Mouse (Mus musculus) heart, embryonic 15.5 days (tissue): ENCODE measurements around the gene Kif14. TPM values are rescaled to one million over a fixed set of nuclear protein-coding genes. Genes with fewer than 3 reads are reported as not detected.

Source experiments
- ATAC-seq: fragments of 200-750 bp; cut with Nextera tagmentation; replicated peaks from 2 replicates; pipeline ENCODE4 v1.8.0; 2017; ENCODE audit warnings: low read depth, moderate TSS enrichment; ENCODE audit not compliant: insufficient number of reproducible peaks, insufficient read depth, low FRiP score
- H3K27ac ChIP-seq: fragments of 300-500 bp; sonication (generic); 2 replicates; pipeline ENCODE4 v1.5.1; 2015; ENCODE audit warnings: mild to moderate bottlenecking, inconsistent platforms
- H3K27me3 ChIP-seq: fragments of 300-500 bp; sonication (generic); 2 replicates; pipeline ENCODE4 v1.6.1; 2015; ENCODE audit warnings: inconsistent platforms
- H3K36me3 ChIP-seq: fragments of 300-500 bp; sonication (generic); 2 replicates; pipeline ENCODE4 v1.6.1; 2015; ENCODE audit warnings: mild to moderate bottlenecking, inconsistent platforms
- H3K4me1 ChIP-seq: fragments of 300-500 bp; sonication (generic); replicated peaks from 2 replicates; pipeline ENCODE4 v1.6.1; 2015; ENCODE audit warnings: inconsistent platforms
- H3K4me2 ChIP-seq: fragments of 300-500 bp; sonication (generic); 2 replicates; pipeline ENCODE4 v1.6.1; 2015; ENCODE audit warnings: inconsistent platforms, mild to moderate bottlenecking, moderate library complexity
- H3K4me3 ChIP-seq: fragments of 300-500 bp; sonication (generic); 2 replicates; pipeline ENCODE4 v1.5.1; 2015; ENCODE audit warnings: mild to moderate bottlenecking, inconsistent platforms
- H3K9ac ChIP-seq: fragments of 300-500 bp; sonication (generic); 2 replicates; pipeline ENCODE4 v1.6.1; 2015; ENCODE audit warnings: mild to moderate bottlenecking, inconsistent platforms
- H3K9me3 ChIP-seq: fragments of 300-500 bp; sonication (generic); replicated peaks from 2 replicates; pipeline ENCODE4 v1.6.1; 2016; ENCODE audit warnings: inconsistent platforms
- WGBS: fragments of 180-500 bp; shearing (Covaris S2); methylation state at CpG from one replicate; pipeline ENCODE4 v1.1.7; 2015; ENCODE audit warnings: mixed read lengths; 5-methylcytosine and 5-hydroxymethylcytosine counted together
- polyA plus RNA-seq: library from polyadenylated mRNA; unstranded; fragments of >200 nt; fragmentation: Nextera tagmentation; extraction: Ambion mirVana; gene quantifications from 2 replicates; pipeline ENCODE4 v1.2.1, GENCODE M21; 2015

The Kif14 gene
- polyA plus RNA-seq, 1 experiment from 2014 or later: 2.8 TPM

- no peak for ATAC-seq
- Histone ChIP-seq H3K36me3 (0 out of 2 replicates have a peak, but pooled peaks cover 5% of the 10 kb centered on the region), H3K27ac (no peak overlapping the region), H3K27me3 (no peaks in the 10 kb centered on the region), H3K4me2 (no peak overlapping the region), H3K4me1 (no peaks in the 10 kb centered on the region), H3K9ac (no peak overlapping the region), H3K9me3 (no peaks in the 10 kb centered on the region), H3K4me3 (no peak overlapping the region)
- 76% methylated on average over 3 of the region's 3 CpGs for WGBS
Observed at GRCm38 (mm10) chr1:136532556-136532955, 66.4 kb downstream of the Kif14 start.

- H3K27ac ChIP-seq: no peak overlapping the region
- H3K9ac ChIP-seq: no peak overlapping the region
- H3K4me2 ChIP-seq: no peak overlapping the region
- peaks cover 11% of the 10 kb centered on the region for H3K4me1 ChIP-seq
- ATAC-seq: no peak
- 85% methylated on average over 6 of the region's 6 CpGs for WGBS
- no peaks in the 10 kb centered on the region for H3K36me3 ChIP-seq
- no peak overlapping the region for H3K4me3 ChIP-seq
- H3K9me3 ChIP-seq: no peaks in the 10 kb centered on the region
- no peaks in the 10 kb centered on the region for H3K27me3 ChIP-seq
Observed at GRCm38 (mm10) chr1:136536947-136537346, 70.8 kb downstream of the Kif14 start.

- H3K4me2 ChIP-seq: no peak overlapping the region
- H3K27ac ChIP-seq: no peak overlapping the region
- no peaks in the 10 kb centered on the region for H3K9me3 ChIP-seq
- no peak for ATAC-seq
- H3K36me3 ChIP-seq: no peaks in the 10 kb centered on the region
- H3K27me3 ChIP-seq: no peaks in the 10 kb centered on the region
- H3K4me3 ChIP-seq: no peak overlapping the region
- peaks cover 11% of the 10 kb centered on the region for H3K4me1 ChIP-seq
- no peak overlapping the region for H3K9ac ChIP-seq
- 79% methylated on average over 4 of the region's 4 CpGs for WGBS
Observed at GRCm38 (mm10) chr1:136538247-136538646, 72.1 kb downstream of the Kif14 start.

- H3K9ac ChIP-seq: no peak overlapping the region
- no peaks in the 10 kb centered on the region for H3K27me3 ChIP-seq
- ATAC-seq: no peak
- peak overlapping the region; percentile 50; the same call in 1 of the 2 replicates for H3K27ac ChIP-seq
- no peaks in the 10 kb centered on the region for H3K36me3 ChIP-seq
- H3K4me3 ChIP-seq: no peak overlapping the region
- peaks cover 11% of the 10 kb centered on the region for H3K4me1 ChIP-seq
- WGBS: 24% methylated on average over 9 of the region's 9 CpGs
- H3K9me3 ChIP-seq: no peaks in the 10 kb centered on the region
- peak overlapping the region; percentile 42 for H3K4me2 ChIP-seq
Observed at GRCm38 (mm10) chr1:136540407-136540895, 74.3 kb downstream of the Kif14 start.

- H3K27ac ChIP-seq: no peak overlapping the region
- no peaks in the 10 kb centered on the region for H3K9me3 ChIP-seq
- no peak overlapping the region for H3K4me2 ChIP-seq
- no peak overlapping the region for H3K9ac ChIP-seq
- ATAC-seq: no peak
- 64% methylated on average over 12 of the region's 12 CpGs for WGBS
- no peaks in the 10 kb centered on the region for H3K27me3 ChIP-seq
- no peak overlapping the region for H3K4me3 ChIP-seq
- H3K4me1 ChIP-seq: peaks cover 11% of the 10 kb centered on the region
- H3K36me3 ChIP-seq: no peaks in the 10 kb centered on the region
Observed at GRCm38 (mm10) chr1:136541618-136542376, 75.7 kb downstream of the Kif14 start.

- Histone ChIP-seq H3K27ac (no peak overlapping the region), H3K36me3 (no peaks in the 10 kb centered on the region), H3K4me1 (peaks cover 13% of the 10 kb centered on the region), H3K9me3 (no peaks in the 10 kb centered on the region), H3K4me3 (no peak overlapping the region), H3K27me3 (no peaks in the 10 kb centered on the region), H3K9ac (no peak overlapping the region), H3K4me2 (no peak overlapping the region)
- 49% methylated on average over 7 of the region's 7 CpGs for WGBS
- no peak for ATAC-seq
Observed at GRCm38 (mm10) chr1:136543920-136544319, 77.8 kb downstream of the Kif14 start.

- no peak overlapping the region for H3K27ac ChIP-seq
- no peak overlapping the region for H3K4me2 ChIP-seq
- H3K4me1 ChIP-seq: 0 out of 2 replicates have a peak, but pooled peaks cover 2% of the 10 kb centered on the region
- 74% methylated on average over 2 of the region's 2 CpGs for WGBS
- H3K36me3 ChIP-seq: no peaks in the 10 kb centered on the region
- no peak for ATAC-seq
- no peaks in the 10 kb centered on the region for H3K9me3 ChIP-seq
- H3K9ac ChIP-seq: no peak overlapping the region
- H3K4me3 ChIP-seq: no peak overlapping the region
- no peaks in the 10 kb centered on the region for H3K27me3 ChIP-seq
Observed at GRCm38 (mm10) chr1:136547068-136547467, 80.9 kb downstream of the Kif14 start.

GRCm38 (mm10) chr1:136550285-136550684, 84.1 kb downstream of the Kif14 start:
- no peak overlapping the region for H3K9ac ChIP-seq
- H3K36me3 ChIP-seq: no peaks in the 10 kb centered on the region
- H3K4me3 ChIP-seq: no peak overlapping the region
- no peaks in the 10 kb centered on the region for H3K27me3 ChIP-seq
- no peak overlapping the region for H3K27ac ChIP-seq
- no peak overlapping the region for H3K4me2 ChIP-seq
- ATAC-seq: no peak
- H3K4me1 ChIP-seq: 0 out of 2 replicates have a peak, but pooled peaks cover 2% of the 10 kb centered on the region
- no peaks in the 10 kb centered on the region for H3K9me3 ChIP-seq
- WGBS: 93% methylated on average over 6 of the region's 6 CpGs

GRCm38 (mm10) chr1:136550851-136551540, 84.9 kb downstream of the Kif14 start:
- no peak for ATAC-seq

GRCm38 (mm10) chr1:136554686-136555085, 88.5 kb downstream of the Kif14 start:
- Histone ChIP-seq H3K36me3 (no peaks in the 10 kb centered on the region), H3K4me2 (no peak overlapping the region), H3K27me3 (no peaks in the 10 kb centered on the region), H3K27ac (no peak overlapping the region), H3K4me3 (no peak overlapping the region), H3K9ac (no peak overlapping the region), H3K9me3 (no peaks in the 10 kb centered on the region), H3K4me1 (peaks cover 7% of the 10 kb centered on the region; the same call in 1 of the 2 replicates)
- WGBS: 87% methylated on average over 3 of the region's 3 CpGs
- no peak for ATAC-seq

More at GRCm38 (mm10) chr1:136550851-136551540, 84.9 kb downstream of the Kif14 start:
- Histone ChIP-seq H3K9ac (no peak overlapping the region), H3K27me3 (no peaks in the 10 kb centered on the region), H3K4me1 (peaks cover 7% of the 10 kb centered on the region; the same call in 1 of the 2 replicates), H3K9me3 (no peaks in the 10 kb centered on the region), H3K4me2 (no peak overlapping the region), H3K36me3 (no peaks in the 10 kb centered on the region), H3K4me3 (no peak overlapping the region), H3K27ac (no peak overlapping the region)
- 25% methylated on average over 16 of the region's 16 CpGs for WGBS

GRCm38 (mm10) chr1:136555892-136556291, 89.7 kb downstream of the Kif14 start:
- Histone ChIP-seq H3K4me3 (no peak overlapping the region), H3K9ac (no peak overlapping the region), H3K36me3 (no peaks in the 10 kb centered on the region), H3K4me1 (peaks cover 7% of the 10 kb centered on the region; the same call in 1 of the 2 replicates), H3K27ac (0 out of 2 replicates have a peak overlapping the region, but pooled peaks have one; percentile 2), H3K9me3 (no peaks in the 10 kb centered on the region), H3K27me3 (no peaks in the 10 kb centered on the region), H3K4me2 (peak overlapping the region; percentile 25)
- no peak for ATAC-seq
- WGBS: 16% methylated on average over 7 of the region's 7 CpGs
